Mouse (Mus musculus) MN1 (cell line): ENCODE data around the gene Mid1ip1.

ENCODE experiments used
- DNase-seq: peaks from one replicate; pipeline ENCODE4 v3.0.0-alpha.2; 2016; ENCODE audit warnings: low spot score

Mid1ip1 gene

GRCm38 (mm10) chrX:10714696-10715140 is at the start of gene Mid1ip1:
Mid1ip1 (plus strand) TSS chrX:10715013.
- DNase-seq = peak; percentile 90

GRCm38 (mm10) chrX:10694455-10695180 is 20.2 kb upstream of the Mid1ip1 start:
- DNase-seq = no peak

- no peak for DNase-seq
Measured at GRCm38 (mm10) chrX:10706728-10707127, 8.1 kb upstream of the Mid1ip1 start.

GRCm38 (mm10) chrX:10713839-10714637 is 775 bp upstream of the Mid1ip1 start:
- DNase-seq = peak; percentile 11

- DNase-seq = peak; percentile 88
Measured at GRCm38 (mm10) chrX:10716917-10717763, 2.3 kb downstream of the Mid1ip1 start.

- no peak for DNase-seq
Measured at GRCm38 (mm10) chrX:10718021-10718837, 3.4 kb downstream of the Mid1ip1 start.

- DNase-seq = peak; percentile 82
Measured at GRCm38 (mm10) chrX:10718838-10719539, 4.2 kb downstream of the Mid1ip1 start.

GRCm38 (mm10) chrX:10720391-10720790 is 5.6 kb downstream of the Mid1ip1 start:
- DNase-seq = no peak

- no peak for DNase-seq
Measured at GRCm38 (mm10) chrX:10724571-10724970, 9.8 kb downstream of the Mid1ip1 start.

- DNase-seq = no peak
Measured at GRCm38 (mm10) chrX:10729488-10729887, 14.7 kb downstream of the Mid1ip1 start.

GRCm38 (mm10) chrX:10734453-10734852 is 19.6 kb downstream of the Mid1ip1 start:
- no peak for DNase-seq

- no peak for DNase-seq
Measured at GRCm38 (mm10) chrX:10734874-10735273, 20.1 kb downstream of the Mid1ip1 start.

- no peak for DNase-seq
Measured at GRCm38 (mm10) chrX:10758866-10759265, 44.1 kb downstream of the Mid1ip1 start.

- DNase-seq = no peak
Measured at GRCm38 (mm10) chrX:10763476-10764016, 48.7 kb downstream of the Mid1ip1 start.
